Mouse (Mus musculus) urinary bladder, postnatal 4 days (tissue): ENCODE data around the gene Serf2.

ENCODE experiments used
- DNase-seq, 2 experiments: peaks; one replicate each; pipeline ENCODE4 v3.0.0; 2021 to 2022; ENCODE audit warnings: low spot score in 2 of 2

The Serf2 gene

GRCm38 (mm10) chr2:121505942-121506882 is 57.2 kb downstream of the Serf2 start, which contains the start of the genes Mfap1a and Wdr76:
Mfap1a (minus strand) TSS chr2:121506665.
Wdr76 (plus strand) TSS chr2:121506723.
- DNase-seq, result peak; percentile 71 to 82

GRCm38 (mm10) chr2:121507173-121507950 is 58.4 kb downstream of the Serf2 start:
- no peak for DNase-seq
